Mouse (Mus musculus) sigmoid colon, adult 10 weeks (tissue): ENCODE results near the gene Cln5. TPM values are rescaled to one million over a fixed set of nuclear protein-coding genes. Genes with fewer than 3 reads are reported as not detected.

Experiments used
- polyA plus RNA-seq: library from polyadenylated mRNA; stranded (reverse); fragments of 350-450 nt; fragmentation: Illumina TruSeq; extraction: RNeasy Lipid Tissue Mini Kit (QIAGEN cat#74804); gene quantifications from one replicate; pipeline ENCODE4 v1.2.3, GENCODE M21; 2014; ENCODE audit warnings: low read depth, low replicate concordance

The Cln5 gene
- polyA plus RNA-seq: 98.0 TPM

DNA sequence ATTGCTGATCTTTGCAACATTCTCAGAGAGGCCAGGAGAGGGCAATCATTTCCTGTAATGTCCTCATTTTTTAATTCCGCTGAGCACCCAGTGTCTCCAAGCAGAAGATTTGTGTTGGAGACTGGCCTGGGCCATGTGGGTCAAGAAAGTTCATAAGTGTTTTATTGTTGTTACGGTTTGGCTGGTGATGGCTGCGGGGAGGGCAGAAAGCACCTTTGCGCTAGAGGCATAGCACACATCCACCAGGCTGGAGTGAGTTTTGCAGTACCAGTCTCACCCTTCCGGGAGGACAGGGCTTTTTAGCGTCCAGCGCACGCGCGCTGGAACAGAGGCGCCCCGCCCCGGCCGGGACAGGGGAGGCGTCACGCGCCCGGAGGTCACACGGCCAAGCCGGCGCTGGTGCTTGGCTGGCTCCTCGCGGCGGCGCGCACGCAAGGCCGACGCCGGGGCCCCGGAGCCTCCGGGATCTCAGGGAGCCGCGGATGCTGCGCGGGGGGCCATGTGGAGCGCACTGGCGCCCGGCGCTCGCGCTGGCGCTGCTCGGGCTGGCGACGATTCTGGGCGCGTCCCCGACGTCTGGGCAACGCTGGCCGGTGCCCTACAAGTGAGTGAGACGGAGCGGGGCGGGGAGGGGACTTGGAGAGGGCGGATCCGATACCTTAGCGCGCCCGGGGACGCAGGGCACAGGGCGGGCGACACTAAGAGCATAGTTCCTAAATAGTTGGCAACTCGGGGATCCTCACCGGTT is at the start of gene Cln5:
Gene Cln5 (plus strand): TSS at position 353 of the 748 bp plus-strand sequence.

DNA sequence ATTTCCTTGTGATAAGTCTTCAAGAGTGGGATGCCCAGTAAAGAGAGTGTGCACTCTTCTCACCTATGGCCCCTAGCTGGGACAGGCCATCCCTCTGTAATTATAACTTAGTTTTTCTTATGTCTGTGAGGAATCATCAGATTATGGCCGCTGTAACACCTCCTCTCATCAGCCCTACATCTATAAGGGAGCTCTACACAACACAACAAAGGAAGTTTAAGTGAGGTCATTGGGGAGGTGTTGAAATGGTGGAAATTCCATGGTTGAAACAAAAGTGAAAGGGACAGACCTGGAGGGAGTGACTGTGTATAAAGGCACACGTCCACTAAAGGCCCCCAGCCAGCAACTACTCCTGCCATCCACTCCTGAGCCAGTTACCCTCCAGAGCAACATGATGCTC is 23.3 kb upstream of the Cln5 start, which contains the start of gene Acod1:
Gene Acod1 (plus strand): TSS at position 301 of the 400 bp plus-strand sequence.

DNA sequence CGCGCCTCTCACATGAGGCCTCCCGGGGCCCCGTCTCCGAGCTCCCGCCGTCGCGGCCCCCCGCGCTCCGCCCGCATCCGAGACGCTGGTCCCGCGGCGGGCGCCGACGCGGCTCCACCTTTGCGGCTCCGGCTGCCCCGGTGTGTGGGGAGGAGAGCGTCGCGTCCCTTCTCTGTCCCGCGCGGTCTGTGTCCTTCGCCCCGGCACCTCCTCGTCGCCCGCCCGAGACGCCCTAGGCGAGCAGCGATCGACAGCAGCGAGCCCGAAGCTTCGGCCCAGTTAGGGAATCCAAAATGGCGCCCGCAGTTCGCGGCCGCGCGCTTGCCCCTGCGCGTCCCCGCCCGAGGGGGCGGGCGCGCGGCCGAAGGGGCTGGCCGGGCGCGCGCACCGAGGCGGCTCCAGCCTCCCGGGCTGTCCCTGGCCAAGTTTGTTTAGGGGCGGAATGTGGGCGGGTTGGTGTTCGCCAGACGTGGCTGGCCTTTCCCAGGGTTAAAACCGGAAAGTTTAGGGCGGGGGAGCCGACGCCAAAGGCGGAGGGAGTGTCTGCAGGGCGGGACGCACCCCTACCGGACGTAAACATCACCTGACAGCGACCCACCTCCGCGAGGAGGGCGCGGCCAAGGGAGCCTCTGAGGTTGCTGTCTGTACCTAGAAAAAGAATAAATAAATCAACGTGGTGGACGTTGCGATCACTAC is 29.4 kb downstream of the Cln5 start, which contains the start of gene Fbxl3:
Gene Fbxl3 (minus strand): TSS at position 329 of the 696 bp plus-strand sequence.

Other genes starting within 250 kb of the Cln5 start
- gene Kctd12, start 87.6 kb upstream of the Cln5 start, polyA plus RNA-seq: 118 TPM
- gene Acod1, start 23.2 kb upstream of the Cln5 start, polyA plus RNA-seq: not detected
- gene Fbxl3, start 29.4 kb downstream of the Cln5 start, polyA plus RNA-seq: 278 TPM